Mouse (Mus musculus) CH12.LX (cell line): ENCODE results near the gene Zfp784. TPM values are rescaled to one million over a fixed set of nuclear protein-coding genes. Genes with fewer than 3 reads are reported as not detected.

Experiments used
- DNase-seq: peaks from one replicate; pipeline ENCODE4 v3.0.0-alpha.2; 2013; ENCODE audit errors: extremely low read depth
- H3K27ac ChIP-seq: 2 replicates; pipeline ENCODE4 v1.5.1; 2012; ENCODE audit warnings: low read depth, mild to moderate bottlenecking, control low read depth, moderate library complexity; ENCODE audit not compliant: insufficient read depth
- H3K27me3 ChIP-seq: replicated peaks from 2 replicates; pipeline ENCODE3; 2012; ENCODE audit warnings: inconsistent platforms
- H3K36me3 ChIP-seq, 2 experiments: replicated peaks in 1 of 2; 2 replicates each; pipeline versions ENCODE3 to v1.6.1; 2012; ENCODE audit warnings: inconsistent platforms in 1 of 2, low read length in 1 of 2, mild to moderate bottlenecking in 1 of 2, mixed read lengths in 1 of 2, moderate library complexity in 1 of 2; ENCODE audit not compliant: control insufficient read depth in 1 of 2, insufficient read depth in 1 of 2
- H3K4me1 ChIP-seq, 2 experiments: 2 replicates each; pipeline ENCODE4 v1.6.1; 2012; ENCODE audit warnings: inconsistent platforms in 1 of 2, moderate library complexity in 1 of 2; ENCODE audit not compliant: insufficient read depth in 2 of 2, control insufficient read depth in 1 of 2
- H3K4me2 ChIP-seq: 2 replicates; pipeline ENCODE4 v1.6.1; 2012; ENCODE audit warnings: low read depth, mild to moderate bottlenecking, control low read depth; ENCODE audit not compliant: poor library complexity, insufficient read depth, severe bottlenecking
- H3K4me3 ChIP-seq, 3 experiments: fragments of 150-350 bp in 1 of 3; sonication (generic) in 1 of 3; replicated peaks in 1 of 3; 2 replicates each; pipeline versions ENCODE3 to v1.5.1; 2011 to 2012; ENCODE audit warnings: low read depth in 2 of 3, low read length in 2 of 3, mild to moderate bottlenecking in 2 of 3, moderate library complexity in 2 of 3, control low read depth in 1 of 3, improper control_type of control experiment in 1 of 3, inconsistent platforms in 1 of 3, mixed read lengths in 1 of 3; ENCODE audit not compliant: poor library complexity in 1 of 3
- H3K79me2 ChIP-seq: replicated peaks from 2 replicates; pipeline ENCODE4 v1.6.1; 2012; ENCODE audit warnings: mild to moderate bottlenecking, moderate library complexity; ENCODE audit not compliant: control insufficient read depth, poor library complexity, insufficient read depth, severe bottlenecking; ENCODE audit errors: extremely low read depth
- H3K9ac ChIP-seq: 2 replicates; pipeline ENCODE4 v1.6.1; 2012; ENCODE audit warnings: low read depth, mild to moderate bottlenecking, control low read depth, moderate library complexity; ENCODE audit not compliant: insufficient read depth
- H3K9me3 ChIP-seq: replicated peaks from 2 replicates; pipeline ENCODE3; 2012; ENCODE audit warnings: low read length, inconsistent platforms, mixed read lengths
- BHLHE40 ChIP-seq: IDR thresholded peaks from 2 replicates; pipeline ENCODE4 v1.6.1; 2011; ENCODE audit warnings: mild to moderate bottlenecking, low read depth, low read length, improper control_type of control experiment
- CHD1 ChIP-seq: IDR thresholded peaks from 2 replicates; pipeline ENCODE4 v1.6.1; 2012; ENCODE audit warnings: low read depth, low read length, improper control_type of control experiment, inconsistent platforms
- CHD2 ChIP-seq: IDR thresholded peaks from 2 replicates; pipeline ENCODE4 v1.6.1; 2011; ENCODE audit warnings: low read length, improper control_type of control experiment
- E2F4 ChIP-seq: IDR thresholded peaks from 2 replicates; pipeline ENCODE4 v1.6.1; 2011; ENCODE audit warnings: low read depth, low read length, improper control_type of control experiment; ENCODE audit not compliant: insufficient replicate concordance
- ELF1 ChIP-seq: IDR thresholded peaks from 2 replicates; pipeline ENCODE4 v1.6.1; 2014; ENCODE audit warnings: low read depth, mild to moderate bottlenecking, inconsistent platforms, low read length, improper control_type of control experiment
- EP300 ChIP-seq: IDR thresholded peaks from 2 replicates; pipeline ENCODE4 v1.6.1; 2011; ENCODE audit warnings: low read length, improper control_type of control experiment
- GABPA ChIP-seq: IDR thresholded peaks from 2 replicates; pipeline ENCODE4 v1.6.1; 2012; ENCODE audit warnings: low read depth, low read length, improper control_type of control experiment, inconsistent platforms; ENCODE audit not compliant: insufficient replicate concordance
- HCFC1 ChIP-seq: IDR thresholded peaks from 2 replicates; pipeline ENCODE4 v1.6.1; 2012; ENCODE audit warnings: low read depth, mild to moderate bottlenecking, inconsistent platforms, low read length, improper control_type of control experiment
- IRF4 ChIP-seq: IDR thresholded peaks from 2 replicates; pipeline ENCODE4 v1.6.1; 2014; ENCODE audit warnings: low read depth, mild to moderate bottlenecking, inconsistent platforms, low read length, improper control_type of control experiment
- KAT2A ChIP-seq: IDR thresholded peaks from 2 replicates; pipeline ENCODE4 v1.6.1; 2012; ENCODE audit warnings: low read length, improper control_type of control experiment, inconsistent platforms; ENCODE audit not compliant: insufficient replicate concordance
- MAX ChIP-seq: IDR thresholded peaks from 2 replicates; pipeline ENCODE4 v1.6.1; 2011; ENCODE audit warnings: low read length, improper control_type of control experiment
- MAZ ChIP-seq: IDR thresholded peaks from 2 replicates; pipeline ENCODE4 v1.6.1; 2012; ENCODE audit warnings: low read depth, mild to moderate bottlenecking, inconsistent platforms, low read length, improper control_type of control experiment, moderate library complexity
- MEF2A ChIP-seq: IDR thresholded peaks from 2 replicates; pipeline ENCODE4 v1.6.1; 2014; ENCODE audit warnings: low read depth, mild to moderate bottlenecking, inconsistent platforms, low read length, improper control_type of control experiment, borderline replicate concordance
- MXI1 ChIP-seq: IDR thresholded peaks from 2 replicates; pipeline ENCODE4 v1.6.1; 2011; ENCODE audit warnings: mild to moderate bottlenecking, low read depth, low read length, improper control_type of control experiment
- MYC ChIP-seq: IDR thresholded peaks from 2 replicates; pipeline ENCODE4 v1.6.1; 2011; ENCODE audit warnings: low read depth, mild to moderate bottlenecking, improper control_type of control experiment, low read length
- NELFE ChIP-seq: IDR thresholded peaks from 2 replicates; pipeline ENCODE4 v1.6.1; 2011; ENCODE audit warnings: low read depth, low read length, improper control_type of control experiment
- NRF1 ChIP-seq: IDR thresholded peaks from 2 replicates; pipeline ENCODE4 v1.6.1; 2014; ENCODE audit warnings: low read depth, mild to moderate bottlenecking, inconsistent platforms, low read length, improper control_type of control experiment, moderate library complexity
- PAX5 ChIP-seq: IDR thresholded peaks from 2 replicates; pipeline ENCODE4 v1.6.1; 2012; ENCODE audit warnings: low read length, inconsistent platforms, mixed read lengths
- POLR2A ChIP-seq: IDR thresholded peaks from 2 replicates; pipeline ENCODE4 v1.6.1; 2011; ENCODE audit warnings: low read depth, mild to moderate bottlenecking, improper control_type of control experiment, low read length
- POLR2AphosphoS2 ChIP-seq: IDR thresholded peaks from 2 replicates; pipeline ENCODE4 v1.6.1; 2011; ENCODE audit warnings: low read depth, low read length, improper control_type of control experiment
- RCOR1 ChIP-seq: conservative IDR thresholded peaks from 2 replicates; pipeline ENCODE4 v1.6.1; 2012; ENCODE audit warnings: low read depth, mild to moderate bottlenecking, inconsistent platforms, low read length, improper control_type of control experiment
- TCF12 ChIP-seq: IDR thresholded peaks from 2 replicates; pipeline ENCODE4 v1.6.1; 2014; ENCODE audit warnings: low read depth, mild to moderate bottlenecking, inconsistent platforms, low read length, improper control_type of control experiment
- UBTF ChIP-seq: IDR thresholded peaks from 2 replicates; pipeline ENCODE4 v1.6.1; 2012; ENCODE audit warnings: low read depth, mild to moderate bottlenecking, inconsistent platforms, low read length, improper control_type of control experiment, moderate library complexity
- USF1 ChIP-seq: IDR thresholded peaks from 2 replicates; pipeline ENCODE4 v1.6.1; 2014; ENCODE audit warnings: low read depth, mild to moderate bottlenecking, inconsistent platforms, low read length, improper control_type of control experiment
- ZMIZ1 ChIP-seq: IDR thresholded peaks from 2 replicates; pipeline ENCODE4 v1.6.1; 2012; ENCODE audit warnings: low read depth, mild to moderate bottlenecking, inconsistent platforms, low read length, improper control_type of control experiment
- ZNF384 ChIP-seq: IDR thresholded peaks from 2 replicates; pipeline ENCODE4 v1.6.1; 2012; ENCODE audit warnings: low read depth, low read length, improper control_type of control experiment, inconsistent platforms
- dilution Hi-C: fragments of 300-500 bp; cut with MboI; formaldehyde crosslinking; loops from 2 replicates; pipeline ENCODE4 v1.14.3; 2020; ENCODE audit warnings: low sequenced_read_pairs; ENCODE audit not compliant: extremely low pct_unique_long_range_greater_than_20kb, extremely low pct_ligation_motif_present
- in situ Hi-C: fragments of 300-500 bp; cut with MboI; formaldehyde crosslinking; loops from 3 replicates; pipeline ENCODE4 v1.14.3; 2019; ENCODE audit warnings: low sequenced_read_pairs, low pct_ligation_motif_present, low pct_unique_long_range_greater_than_20kb, mixed read lengths
- polyA plus RNA-seq: library from polyadenylated mRNA; unstranded; fragments of >175 nt; gene quantifications from 2 replicates; pipeline ENCODE4 v1.2.1, GENCODE M21; 2012; ENCODE audit warnings: low read depth; ENCODE audit not compliant: insufficient read length
- total RNA-seq, 2 experiments: library from RNA; depleted of rRNA; stranded (reverse); fragments of 300-350 nt in 1 of 2; fragments of >200 nt in 1 of 2; gene quantifications; 2 replicates each; pipeline ENCODE4 v1.2.3; 2012 to 2014

Zfp784 gene
- total and polyA plus RNA-seq, 3 experiments: 0.53 to 1.5 (median 1.1) TPM

DNA sequence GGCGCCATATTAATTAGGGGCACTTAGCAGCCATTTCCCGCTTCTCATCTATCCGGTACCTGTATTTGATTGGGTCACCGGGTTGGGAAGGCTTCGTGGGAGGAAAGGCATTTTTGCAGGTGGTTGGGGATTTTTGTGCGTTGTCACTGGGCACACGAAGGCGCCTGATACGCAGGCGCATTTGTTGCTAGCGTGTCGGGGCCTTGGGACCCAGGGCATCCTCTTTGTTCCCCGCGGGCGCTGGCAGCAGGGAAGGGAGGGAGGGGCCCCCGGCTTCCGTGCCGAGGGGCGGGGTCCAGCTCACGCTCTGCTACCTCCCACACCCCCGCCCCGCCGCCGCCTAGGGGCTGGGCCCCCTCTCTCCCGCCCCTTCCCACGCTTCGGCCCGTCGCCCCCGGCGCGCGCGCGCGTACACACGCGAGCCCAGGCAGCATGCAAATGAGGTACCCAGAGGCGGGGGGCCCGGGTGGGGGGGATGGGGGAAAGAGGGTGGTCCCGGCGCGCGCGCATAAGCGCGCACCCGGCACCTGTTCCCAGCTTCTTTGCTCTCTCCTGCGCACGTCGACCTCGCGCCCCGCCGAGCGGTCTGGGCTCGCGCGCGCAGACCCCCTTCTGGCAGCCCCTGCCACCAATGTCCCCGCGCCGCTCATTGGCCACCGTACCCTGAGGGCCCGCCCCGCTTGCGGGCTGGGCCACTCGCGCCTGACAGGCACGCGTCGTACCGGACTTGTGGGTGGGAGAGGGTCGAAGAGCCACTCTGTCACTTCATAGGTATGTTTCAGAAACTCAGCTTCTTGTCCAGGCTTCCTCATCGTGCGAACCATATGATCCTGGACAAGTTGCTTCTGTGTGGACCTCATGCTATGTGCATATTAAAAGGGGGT, 22.9 kb downstream of the Zfp784 start, which contains the start of gene Gm44973 (continued):
- TF ChIP-seq PAX5: no peak
- TF ChIP-seq RCOR1: no peak
- TF ChIP-seq EP300: no peak
- TF ChIP-seq E2F4: peak; percentile 58; the same call in 1 of the 2 replicates
- TF ChIP-seq KAT2A: 0 out of 2 replicates have a peak, but pooled peaks have one; percentile 2
- peak; percentile 40; the same call in 1 of the 2 replicates for TF ChIP-seq NELFE
- TF ChIP-seq MAX: peak; percentile 65
- no peak for TF ChIP-seq HCFC1
- TF ChIP-seq ZMIZ1: no peak
- no peak for TF ChIP-seq UBTF
- peak; percentile 93 for TF ChIP-seq BHLHE40

DNA sequence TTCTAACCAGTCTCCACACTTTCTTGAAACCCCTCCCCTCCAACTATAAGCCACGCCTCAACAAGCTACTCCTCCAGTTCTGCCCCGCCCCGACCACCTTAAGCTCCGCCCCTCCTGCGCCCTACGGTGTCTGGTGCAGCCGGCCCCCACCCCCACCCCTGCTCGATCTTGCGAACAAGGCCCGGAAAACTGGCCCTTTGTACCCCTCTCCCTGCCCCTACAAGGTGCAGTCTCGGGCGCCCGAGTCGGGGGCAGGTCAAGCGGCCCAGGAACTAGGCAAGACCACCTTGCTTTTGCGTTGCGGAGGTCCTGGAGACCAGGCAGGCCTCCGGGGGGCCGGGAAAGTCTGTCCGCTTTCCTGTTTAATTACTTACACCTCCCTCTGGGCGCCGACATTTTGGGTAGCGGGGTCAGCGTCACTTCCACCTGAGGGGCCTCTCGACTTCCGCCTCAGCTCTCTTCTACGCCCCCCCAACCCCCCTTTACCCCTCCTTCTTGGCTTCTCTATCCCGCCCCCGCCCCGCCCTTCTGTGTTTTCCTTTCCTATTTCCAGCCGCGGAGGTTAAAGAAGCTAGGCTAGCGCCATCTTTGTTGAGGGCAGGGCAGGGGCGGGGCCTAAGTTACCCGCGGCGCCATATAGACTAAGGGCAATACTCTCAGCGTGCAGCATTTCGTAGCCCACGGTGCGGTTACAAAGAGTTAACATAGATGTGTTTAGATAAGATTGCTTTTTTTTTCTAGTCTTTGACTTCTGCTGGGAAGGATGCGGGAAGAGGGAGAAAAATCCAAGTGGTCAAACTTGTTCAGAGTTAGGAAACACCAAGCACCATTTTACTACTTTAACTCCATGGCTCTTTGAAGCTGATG, 23.8 kb downstream of the Zfp784 start, which contains the start of the genes Zfp524 and Fiz1:
Gene Zfp524 (plus strand): TSS at position 165 of the 867 bp plus-strand sequence.
Gene Fiz1 (minus strand): TSS at position 447 of the 867 bp plus-strand sequence.
- TF ChIP-seq POLR2A (peak; percentile 83), EP300 (no peak), CHD1 (no peak), ZNF384 (peak; percentile 42; the same call in 1 of the 2 replicates), RCOR1 (peak; percentile 99), MAX (no peak), BHLHE40 (no peak), POLR2AphosphoS2 (peak; percentile 14; the same call in 1 of the 2 replicates), MXI1 (no peak; the same call in 1 of the 2 replicates), ELF1 (peak; percentile 68), UBTF (no peak; the same call in 1 of the 2 replicates), MAZ (peak; percentile 91), USF1 (no peak), IRF4 (peak; percentile 43), TCF12 (peak; percentile 65), MYC (peak; percentile 76), NRF1 (peak; percentile 82), HCFC1 (peak; percentile 85), GABPA (no peak; the same call in 1 of the 2 replicates), KAT2A (peak; percentile 84; the same call in 1 of the 2 replicates), MEF2A (peak; percentile 10; the same call in 1 of the 2 replicates), ZMIZ1 (no peak; the same call in 1 of the 2 replicates), NELFE (peak; percentile 67), E2F4 (0 out of 2 replicates have a peak, but pooled peaks have one; percentile 50), CHD2 (peak; percentile 65; the same call in 1 of the 2 replicates)
- Histone ChIP-seq H3K4me3 (peak within 1 kb of the TSS; percentile 75 to 81 (median 78)), H3K9ac (peak within 1 kb of the TSS; percentile 97), H3K79me2 (peaks cover 6% of the 10 kb centered on the region; the same call in 1 of the 2 replicates), H3K4me1 (peaks cover 4 to 36% of the 10 kb centered on the region in 2 experiments), H3K27me3 (no peaks in the 10 kb centered on the region), H3K36me3 (peaks cover 36 to 46% of the 10 kb centered on the region in 2 experiments), H3K27ac (peak within 1 kb of the TSS; percentile 90), H3K4me2 (peak within 1 kb of the TSS; percentile 77), H3K9me3 (peaks cover 6% of the 10 kb centered on the region)
- dilution Hi-C loops: no loop called here
- DNase-seq: peak; percentile 97
- in situ Hi-C loops: no loop called here
